Mouse (Mus musculus): ENCODE measurements around the gene Pla2g2e. TPM values are rescaled to one million over a fixed set of nuclear protein-coding genes. Genes with fewer than 3 reads are reported as not detected.

Pla2g2e gene
- polyA plus RNA-seq, 2 experiments, result not detected

- Histone ChIP-seq H3K4me2 (ENCODE audit: low read depth) (no peak overlapping the region), H3K27ac (no peak overlapping the region), H3K9ac (replicated peaks) (no peak overlapping the region), H3K36me3 (replicated peaks; ENCODE audit: control insufficient read depth, insufficient read depth, low read depth) (no peaks in the 10 kb centered on the region), H3K9me3 (ENCODE audit: control insufficient read depth, low read length) (no peaks in the 10 kb centered on the region), H3K4me1 (replicated peaks; ENCODE audit: control insufficient read depth in 2 of 2, insufficient read depth in 2 of 2, low read length in 1 of 2) (no peaks in the 10 kb centered on the region), H3K4me3 (ENCODE audit: insufficient read depth in 1 of 2, low read depth in 2 of 2, low read length in 2 of 2) (no peak overlapping the region), H3K27me3 (ENCODE audit: control insufficient read depth, insufficient read depth, low read length) (no peaks in the 10 kb centered on the region)
- no peak for DNase-seq (ENCODE audit: low read depth in 3 of 3, low spot score in 3 of 3)
- no peak for TF ChIP-seq EP300 (IDR thresholded peaks at IDR 0.05; ENCODE audit: low read depth)
- TF ChIP-seq CTCF (IDR thresholded peaks at IDR 0.05; ENCODE audit: low read depth), result no peak
- 51% methylated on average over 6 of the region's 6 CpGs for whole genome bisulfite sequencing (ENCODE audit: insufficient replicate concordance)
- ATAC-seq (ENCODE audit: insufficient read depth), result no peak
Observed at GRCm38 (mm10) chr4:138852961-138853360, 24.8 kb upstream of the Pla2g2e start.

- no peaks in the 10 kb centered on the region for H3K9me3 ChIP-seq (ENCODE audit: control insufficient read depth, low read length)
- H3K27ac ChIP-seq, result no peak overlapping the region
- WGBS (ENCODE audit: insufficient replicate concordance), result 61% methylated on average over 9 of the region's 9 CpGs
- no peak for TF ChIP-seq EP300 (IDR thresholded peaks at IDR 0.05; ENCODE audit: low read depth)
- TF ChIP-seq CTCF (IDR thresholded peaks at IDR 0.05; ENCODE audit: low read depth), result no peak
- no peak overlapping the region for H3K4me3 ChIP-seq (ENCODE audit: insufficient read depth in 1 of 2, low read depth in 2 of 2, low read length in 2 of 2)
- no peak for ATAC-seq (ENCODE audit: insufficient read depth)
- no peak for DNase-seq (ENCODE audit: low read depth in 3 of 3, low spot score in 3 of 3)
- H3K4me1 ChIP-seq (replicated peaks; ENCODE audit: control insufficient read depth in 2 of 2, insufficient read depth in 2 of 2, low read length in 1 of 2), result no peaks in the 10 kb centered on the region
- H3K36me3 ChIP-seq (replicated peaks; ENCODE audit: control insufficient read depth, insufficient read depth, low read depth), result no peaks in the 10 kb centered on the region
- no peak overlapping the region for H3K9ac ChIP-seq (replicated peaks)
- no peaks in the 10 kb centered on the region for H3K27me3 ChIP-seq (ENCODE audit: control insufficient read depth, insufficient read depth, low read length)
- no peak overlapping the region for H3K4me2 ChIP-seq (ENCODE audit: low read depth)
Observed at GRCm38 (mm10) chr4:138855092-138855632, 22.6 kb upstream of the Pla2g2e start.

GRCm38 (mm10) chr4:138856491-138856890, 21.3 kb upstream of the Pla2g2e start:
- TF ChIP-seq EP300 (IDR thresholded peaks at IDR 0.05; ENCODE audit: low read depth), result no peak
- TF ChIP-seq CTCF (IDR thresholded peaks at IDR 0.05; ENCODE audit: low read depth), result peak; percentile 96
- Histone ChIP-seq H3K27me3 (ENCODE audit: control insufficient read depth, insufficient read depth, low read length) (no peaks in the 10 kb centered on the region), H3K9ac (replicated peaks) (no peak overlapping the region), H3K36me3 (replicated peaks; ENCODE audit: control insufficient read depth, insufficient read depth, low read depth) (no peaks in the 10 kb centered on the region), H3K9me3 (ENCODE audit: control insufficient read depth, low read length) (no peaks in the 10 kb centered on the region), H3K27ac (no peak overlapping the region), H3K4me2 (ENCODE audit: low read depth) (no peak overlapping the region), H3K4me3 (ENCODE audit: insufficient read depth in 1 of 2, low read depth in 2 of 2, low read length in 2 of 2) (no peak overlapping the region), H3K4me1 (replicated peaks; ENCODE audit: control insufficient read depth in 2 of 2, insufficient read depth in 2 of 2, low read length in 1 of 2) (no peaks in the 10 kb centered on the region)
- ATAC-seq (ENCODE audit: insufficient read depth) (no peak), DNase-seq (ENCODE audit: low read depth in 3 of 3, low spot score in 3 of 3) (peak; percentile 43 to 56 (median 53))
- 21% methylated on average over 7 of the region's 7 CpGs for WGBS (ENCODE audit: insufficient replicate concordance)

- Histone ChIP-seq H3K4me2 (ENCODE audit: low read depth) (no peak overlapping the region), H3K4me1 (replicated peaks; ENCODE audit: control insufficient read depth in 2 of 2, insufficient read depth in 2 of 2, low read length in 1 of 2) (no peaks in the 10 kb centered on the region), H3K27ac (no peak overlapping the region), H3K4me3 (ENCODE audit: insufficient read depth in 1 of 2, low read depth in 2 of 2, low read length in 2 of 2) (no peak overlapping the region), H3K9ac (replicated peaks) (no peak overlapping the region), H3K9me3 (ENCODE audit: control insufficient read depth, low read length) (no peaks in the 10 kb centered on the region), H3K27me3 (ENCODE audit: control insufficient read depth, insufficient read depth, low read length) (no peaks in the 10 kb centered on the region), H3K36me3 (replicated peaks; ENCODE audit: control insufficient read depth, insufficient read depth, low read depth) (no peaks in the 10 kb centered on the region)
- TF ChIP-seq CTCF (IDR thresholded peaks at IDR 0.05; ENCODE audit: low read depth), result no peak
- no peak for TF ChIP-seq EP300 (IDR thresholded peaks at IDR 0.05; ENCODE audit: low read depth)
- ATAC-seq (ENCODE audit: insufficient read depth) (no peak), DNase-seq (ENCODE audit: low read depth in 3 of 3, low spot score in 3 of 3) (no peak)
- 24% methylated on average over 10 of the region's 10 CpGs for WGBS (ENCODE audit: insufficient replicate concordance)
Observed at GRCm38 (mm10) chr4:138857576-138857975, 20.2 kb upstream of the Pla2g2e start.

- DNase-seq (ENCODE audit: low read depth in 3 of 3, low spot score in 3 of 3) (no peak), ATAC-seq (ENCODE audit: insufficient read depth) (no peak)
- Histone ChIP-seq H3K27me3 (ENCODE audit: control insufficient read depth, insufficient read depth, low read length) (no peaks in the 10 kb centered on the region), H3K4me2 (ENCODE audit: low read depth) (no peak overlapping the region), H3K4me1 (replicated peaks; ENCODE audit: control insufficient read depth in 2 of 2, insufficient read depth in 2 of 2, low read length in 1 of 2) (no peaks in the 10 kb centered on the region), H3K4me3 (ENCODE audit: insufficient read depth in 1 of 2, low read depth in 2 of 2, low read length in 2 of 2) (no peak overlapping the region), H3K27ac (no peak overlapping the region), H3K9ac (replicated peaks) (no peak overlapping the region), H3K9me3 (ENCODE audit: control insufficient read depth, low read length) (no peaks in the 10 kb centered on the region), H3K36me3 (replicated peaks; ENCODE audit: control insufficient read depth, insufficient read depth, low read depth) (no peaks in the 10 kb centered on the region)
- TF ChIP-seq EP300 (IDR thresholded peaks at IDR 0.05; ENCODE audit: low read depth) (no peak), CTCF (IDR thresholded peaks at IDR 0.05; ENCODE audit: low read depth) (no peak)
- WGBS (ENCODE audit: insufficient replicate concordance), result 51% methylated on average over 15 of the region's 15 CpGs
Observed at GRCm38 (mm10) chr4:138858446-138858845, 19.3 kb upstream of the Pla2g2e start.

Measured in liver, embryonic 14.5 days (tissue).